Mouse (Mus musculus): ENCODE data around the gene Iqgap2. TPM values are rescaled to one million over a fixed set of nuclear protein-coding genes. Genes with fewer than 3 reads are reported as not detected.

The Iqgap2 gene
- polyA plus RNA-seq, 1 experiment from 2014 or later: 16.7 TPM

GRCm38 (mm10) chr13:95880633-95881032 is 11.1 kb downstream of the Iqgap2 start:
- Histone ChIP-seq H3K36me3 (replicated peaks) (no peaks in the 10 kb centered on the region), H3K4me3 (replicated peaks) (no peak overlapping the region), H3K9me3 (no peaks in the 10 kb centered on the region), H3K27ac (no peak overlapping the region), H3K9ac (no peak overlapping the region), H3K4me2 (no peak overlapping the region), H3K27me3 (no peaks in the 10 kb centered on the region), H3K4me1 (peaks cover 10% of the 10 kb centered on the region)
- 0 out of 2 replicates have a peak, but pooled peaks have one; percentile 39 for ATAC-seq (ENCODE audit: low FRiP score)
- 43% methylated on average over 6 of the region's 6 CpGs for WGBS

GRCm38 (mm10) chr13:95871993-95872392 is 19.7 kb downstream of the Iqgap2 start:
- Histone ChIP-seq H3K4me3 (replicated peaks) (no peak overlapping the region), H3K4me1 (peaks cover 61% of the 10 kb centered on the region), H3K9me3 (no peaks in the 10 kb centered on the region), H3K27me3 (no peaks in the 10 kb centered on the region), H3K36me3 (replicated peaks) (no peaks in the 10 kb centered on the region), H3K9ac (no peak overlapping the region), H3K27ac (no peak overlapping the region), H3K4me2 (no peak overlapping the region)
- 54% methylated on average over 4 of the region's 4 CpGs for WGBS
- no peak for ATAC-seq (ENCODE audit: low FRiP score)

- ATAC-seq (ENCODE audit: low FRiP score): no peak
- 84% methylated on average over 8 of the region's 8 CpGs for WGBS
Observed at GRCm38 (mm10) chr13:95870626-95871025, 21.1 kb downstream of the Iqgap2 start.

GRCm38 (mm10) chr13:95868896-95869540 is 22.7 kb downstream of the Iqgap2 start:
- ATAC-seq (ENCODE audit: low FRiP score): peak; percentile 92
- no peaks in the 10 kb centered on the region for H3K36me3 ChIP-seq (replicated peaks)
- H3K9me3 ChIP-seq: no peaks in the 10 kb centered on the region
- 14% methylated on average over 8 of the region's 8 CpGs for WGBS
- H3K4me3 ChIP-seq (replicated peaks): no peak overlapping the region
- no peak overlapping the region for H3K9ac ChIP-seq
- H3K27me3 ChIP-seq: no peaks in the 10 kb centered on the region
- peak overlapping the region; percentile 85 for H3K27ac ChIP-seq
- peaks cover 61% of the 10 kb centered on the region for H3K4me1 ChIP-seq
- peak overlapping the region; percentile 43 for H3K4me2 ChIP-seq

More at GRCm38 (mm10) chr13:95870626-95871025, 21.1 kb downstream of the Iqgap2 start:
- Histone ChIP-seq H3K4me2 (no peak overlapping the region), H3K9ac (no peak overlapping the region), H3K4me1 (peaks cover 61% of the 10 kb centered on the region), H3K36me3 (replicated peaks) (no peaks in the 10 kb centered on the region), H3K9me3 (no peaks in the 10 kb centered on the region), H3K27ac (peak overlapping the region; percentile 85; the same call in 1 of the 2 replicates), H3K4me3 (replicated peaks) (no peak overlapping the region), H3K27me3 (no peaks in the 10 kb centered on the region)

GRCm38 (mm10) chr13:95862201-95862600 is 29.5 kb downstream of the Iqgap2 start:
- no peak for ATAC-seq (ENCODE audit: low FRiP score)
- Histone ChIP-seq H3K4me3 (replicated peaks) (no peak overlapping the region), H3K4me1 (peaks cover under 1% of the 10 kb centered on the region; the same call in 1 of the 2 replicates), H3K27ac (no peak overlapping the region), H3K27me3 (no peaks in the 10 kb centered on the region), H3K4me2 (no peak overlapping the region), H3K9me3 (no peaks in the 10 kb centered on the region), H3K36me3 (replicated peaks) (no peaks in the 10 kb centered on the region), H3K9ac (no peak overlapping the region)
- WGBS: 89% methylated on average over 8 of the region's 8 CpGs

- H3K9me3 ChIP-seq: no peaks in the 10 kb centered on the region
- no peaks in the 10 kb centered on the region for H3K27me3 ChIP-seq
- no peaks in the 10 kb centered on the region for H3K4me1 ChIP-seq
- no peak overlapping the region for H3K4me2 ChIP-seq
- WGBS: 77% methylated on average over 4 of the region's 4 CpGs
- H3K36me3 ChIP-seq (replicated peaks): no peaks in the 10 kb centered on the region
- H3K4me3 ChIP-seq (replicated peaks): no peak overlapping the region
- H3K27ac ChIP-seq: no peak overlapping the region
- no peak for ATAC-seq (ENCODE audit: low FRiP score)
- H3K9ac ChIP-seq: no peak overlapping the region
Observed at GRCm38 (mm10) chr13:95859271-95859670, 32.5 kb downstream of the Iqgap2 start.

GRCm38 (mm10) chr13:95858866-95859265 is 32.9 kb downstream of the Iqgap2 start:
- Histone ChIP-seq H3K36me3 (replicated peaks) (no peaks in the 10 kb centered on the region), H3K9ac (no peak overlapping the region), H3K4me3 (replicated peaks) (no peak overlapping the region), H3K27ac (no peak overlapping the region), H3K9me3 (no peaks in the 10 kb centered on the region), H3K27me3 (no peaks in the 10 kb centered on the region), H3K4me2 (no peak overlapping the region), H3K4me1 (no peaks in the 10 kb centered on the region)
- ATAC-seq (ENCODE audit: low FRiP score): no peak
- 93% methylated on average over 9 of the region's 9 CpGs for WGBS

- WGBS: 95% methylated on average over 4 of the region's 4 CpGs
- Histone ChIP-seq H3K9ac (no peak overlapping the region), H3K36me3 (replicated peaks) (no peaks in the 10 kb centered on the region), H3K4me3 (replicated peaks) (no peak overlapping the region), H3K27ac (no peak overlapping the region), H3K4me2 (no peak overlapping the region), H3K4me1 (peaks cover 11% of the 10 kb centered on the region), H3K9me3 (no peaks in the 10 kb centered on the region), H3K27me3 (no peaks in the 10 kb centered on the region)
- no peak for ATAC-seq (ENCODE audit: low FRiP score)
Observed at GRCm38 (mm10) chr13:95855537-95855936, 36.2 kb downstream of the Iqgap2 start.

GRCm38 (mm10) chr13:95851611-95852010 is 40.1 kb downstream of the Iqgap2 start:
- Histone ChIP-seq H3K27me3 (no peaks in the 10 kb centered on the region), H3K27ac (peak overlapping the region; percentile 16; the same call in 1 of the 2 replicates), H3K36me3 (replicated peaks) (no peaks in the 10 kb centered on the region), H3K9me3 (no peaks in the 10 kb centered on the region), H3K4me1 (peaks cover 22% of the 10 kb centered on the region), H3K4me3 (replicated peaks) (no peak overlapping the region), H3K4me2 (no peak overlapping the region), H3K9ac (no peak overlapping the region)
- WGBS: 14% methylated on average over 4 of the region's 4 CpGs
- no peak for ATAC-seq (ENCODE audit: low FRiP score)

GRCm38 (mm10) chr13:95850451-95850850 is 41.3 kb downstream of the Iqgap2 start:
- H3K9me3 ChIP-seq: no peaks in the 10 kb centered on the region
- H3K9ac ChIP-seq: no peak overlapping the region
- no peak overlapping the region for H3K4me2 ChIP-seq
- ATAC-seq (ENCODE audit: low FRiP score): no peak
- WGBS: 58% methylated on average over 5 of the region's 5 CpGs
- peaks cover 22% of the 10 kb centered on the region for H3K4me1 ChIP-seq
- no peak overlapping the region for H3K27ac ChIP-seq
- no peaks in the 10 kb centered on the region for H3K36me3 ChIP-seq (replicated peaks)
- no peaks in the 10 kb centered on the region for H3K27me3 ChIP-seq
- no peak overlapping the region for H3K4me3 ChIP-seq (replicated peaks)

GRCm38 (mm10) chr13:95849501-95850007 is 42.2 kb downstream of the Iqgap2 start:
- Histone ChIP-seq H3K9ac (no peak overlapping the region), H3K27ac (no peak overlapping the region), H3K4me2 (no peak overlapping the region), H3K36me3 (replicated peaks) (no peaks in the 10 kb centered on the region), H3K27me3 (no peaks in the 10 kb centered on the region), H3K9me3 (no peaks in the 10 kb centered on the region), H3K4me3 (replicated peaks) (no peak overlapping the region), H3K4me1 (peaks cover 22% of the 10 kb centered on the region)
- ATAC-seq (ENCODE audit: low FRiP score): 0 out of 2 replicates have a peak, but pooled peaks have one; percentile 36
- 49% methylated on average over 7 of the region's 7 CpGs for WGBS

- Histone ChIP-seq H3K27me3 (no peaks in the 10 kb centered on the region), H3K9ac (no peak overlapping the region), H3K27ac (no peak overlapping the region), H3K4me1 (peaks cover 19% of the 10 kb centered on the region), H3K4me3 (replicated peaks) (no peak overlapping the region), H3K36me3 (replicated peaks) (no peaks in the 10 kb centered on the region), H3K9me3 (no peaks in the 10 kb centered on the region), H3K4me2 (no peak overlapping the region)
- 82% methylated on average over 5 of the region's 5 CpGs for WGBS
- ATAC-seq (ENCODE audit: low FRiP score): no peak
Observed at GRCm38 (mm10) chr13:95846364-95846763, 45.4 kb downstream of the Iqgap2 start.

- H3K4me1 ChIP-seq: peaks cover 7% of the 10 kb centered on the region
- H3K9me3 ChIP-seq: no peaks in the 10 kb centered on the region
- no peak overlapping the region for H3K27ac ChIP-seq
- no peaks in the 10 kb centered on the region for H3K27me3 ChIP-seq
- no peak overlapping the region for H3K9ac ChIP-seq
- WGBS: 80% methylated on average over 3 of the region's 3 CpGs
- no peak overlapping the region for H3K4me2 ChIP-seq
- ATAC-seq (ENCODE audit: low FRiP score): no peak
- H3K4me3 ChIP-seq (replicated peaks): no peak overlapping the region
- H3K36me3 ChIP-seq (replicated peaks): no peaks in the 10 kb centered on the region
Observed at GRCm38 (mm10) chr13:95844950-95845349, 46.8 kb downstream of the Iqgap2 start.

Measured in forebrain, embryonic 12.5 days (tissue).